Mouse (Mus musculus) cerebellum, postnatal 36 days (tissue): Measurements from ENCODE around the gene Ppt2.

Source experiments
- DNase-seq, 2 experiments: peaks; one replicate each; pipeline ENCODE4 v3.0.0; 2021 to 2022; ENCODE audit warnings: mixed read lengths in 2 of 2

Gene Ppt2

GRCm38 (mm10) chr17:34604511-34605237, 23.6 kb downstream of the Ppt2 start:
- no peak for DNase-seq

- peak; percentile 96 to 97 for DNase-seq
Measured at GRCm38 (mm10) chr17:34604061-34604508, 24.2 kb downstream of the Ppt2 start, which contains the start of gene Agpat1. Gene Agpat1 (plus strand): TSS chr17:34604262.

- peak; percentile 97 to 100 for DNase-seq
Measured at GRCm38 (mm10) chr17:34603375-34604060, 24.8 kb downstream of the Ppt2 start, which contains the start of gene Rnf5. Gene Rnf5 (minus strand): TSS chr17:34603690.

DNA sequence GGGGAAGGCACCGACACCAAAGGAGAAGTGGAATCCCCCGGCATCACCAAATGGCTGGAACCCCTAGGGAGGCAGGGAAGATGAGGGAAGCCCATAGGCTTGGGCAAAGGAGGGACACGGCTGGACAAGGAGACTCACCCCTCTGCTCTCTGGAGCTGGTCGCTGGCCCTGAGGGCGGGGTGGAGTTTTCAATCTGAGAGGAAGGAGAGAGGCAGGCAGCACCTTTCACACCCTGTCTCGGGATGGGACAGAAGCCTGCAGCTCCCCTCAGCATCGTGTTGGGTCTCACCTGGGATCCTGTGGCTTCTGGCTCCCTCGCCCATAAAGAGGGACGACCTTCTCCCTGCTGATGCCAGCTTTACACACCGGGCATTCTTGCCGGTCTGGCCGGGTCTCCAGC, 26.5 kb downstream of the Ppt2 start:
- no peak for DNase-seq

- DNase-seq: no peak
Measured at GRCm38 (mm10) chr17:34599891-34600290, 28.4 kb downstream of the Ppt2 start.

DNA sequence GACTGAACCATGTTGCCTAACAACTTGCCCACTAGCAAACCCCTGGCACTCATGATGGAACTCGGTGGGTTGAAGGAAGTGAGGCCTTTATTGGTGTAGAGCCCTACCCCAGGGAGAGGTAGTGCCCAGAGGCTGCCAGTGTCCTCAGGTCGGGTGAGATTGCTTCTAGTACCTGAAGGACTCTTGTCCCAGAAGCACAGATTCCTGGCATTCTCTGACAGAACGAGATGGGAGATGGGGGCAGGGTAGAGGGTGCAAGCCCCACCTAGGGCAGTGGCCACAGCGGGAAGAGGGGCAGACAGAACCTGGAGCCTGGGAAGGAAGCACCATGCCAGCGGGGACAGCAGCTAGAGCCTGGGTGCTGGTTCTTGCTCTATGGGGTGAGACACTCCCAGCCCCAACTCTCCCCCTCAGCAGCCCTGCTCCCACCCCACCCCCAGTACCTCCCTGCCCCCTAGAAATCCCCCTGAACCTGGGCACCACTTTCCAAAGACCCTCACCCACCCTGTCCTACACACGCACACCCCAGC, 30.7 kb downstream of the Ppt2 start, which contains the start of gene Ager:
Ager (plus strand) TSS at position 297 of the 530 bp plus-strand sequence.
- no peak for DNase-seq

- no peak for DNase-seq
Measured at GRCm38 (mm10) chr17:34596098-34596497, 32.2 kb downstream of the Ppt2 start.

DNA sequence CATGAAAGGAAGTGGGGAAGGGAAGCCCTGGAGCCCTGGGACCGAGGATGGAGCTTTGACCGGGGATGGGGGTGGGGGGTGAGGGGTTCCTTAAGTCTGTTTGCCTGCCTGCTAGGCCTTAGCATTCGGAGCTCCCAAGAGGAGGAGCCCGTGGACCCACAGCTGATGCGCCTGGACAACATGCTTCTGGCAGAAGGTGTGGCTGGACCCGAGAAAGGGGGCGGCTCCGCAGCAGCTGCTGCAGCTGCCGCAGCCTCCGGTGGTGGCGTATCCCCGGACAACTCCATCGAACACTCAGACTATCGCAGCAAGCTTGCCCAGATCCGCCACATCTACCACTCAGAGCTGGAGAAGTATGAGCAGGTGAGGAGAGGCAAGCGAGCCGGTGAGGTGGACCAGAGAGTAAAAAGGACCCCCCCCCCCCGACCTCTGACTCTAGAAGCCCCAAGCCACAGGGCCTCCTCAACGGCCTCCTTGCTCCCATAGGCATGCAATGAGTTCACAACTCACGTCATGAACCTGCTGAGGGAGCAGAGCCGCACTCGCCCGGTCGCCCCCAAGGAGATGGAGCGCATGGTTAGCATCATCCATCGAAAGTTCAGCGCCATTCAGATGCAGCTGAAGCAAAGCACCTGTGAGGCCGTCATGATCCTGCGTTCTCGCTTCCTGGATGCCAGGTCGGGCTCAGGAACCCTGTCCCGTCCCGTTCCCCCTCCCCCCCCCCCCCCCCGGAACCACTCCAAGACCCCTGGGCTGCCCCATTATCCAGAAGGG, 34.4 kb downstream of the Ppt2 start:
- no peak for DNase-seq

- DNase-seq: peak; percentile 46 to 48
Measured at GRCm38 (mm10) chr17:34592581-34593549, 35.4 kb downstream of the Ppt2 start.

GRCm38 (mm10) chr17:34591994-34592375, 36.3 kb downstream of the Ppt2 start:
- peak; percentile 76 to 89 for DNase-seq

- no peak for DNase-seq
Measured at GRCm38 (mm10) chr17:34591029-34591993, 37.0 kb downstream of the Ppt2 start, which contains the start of gene Pbx2. Gene Pbx2 (plus strand): TSS chr17:34591266.

- DNase-seq: no peak
Measured at GRCm38 (mm10) chr17:34590154-34590987, 37.9 kb downstream of the Ppt2 start.

GRCm38 (mm10) chr17:34589681-34590101, 38.6 kb downstream of the Ppt2 start, which contains the start of gene Gpsm3:
Gene Gpsm3 (plus strand): TSS chr17:34589806.
- DNase-seq: no peak

DNA sequence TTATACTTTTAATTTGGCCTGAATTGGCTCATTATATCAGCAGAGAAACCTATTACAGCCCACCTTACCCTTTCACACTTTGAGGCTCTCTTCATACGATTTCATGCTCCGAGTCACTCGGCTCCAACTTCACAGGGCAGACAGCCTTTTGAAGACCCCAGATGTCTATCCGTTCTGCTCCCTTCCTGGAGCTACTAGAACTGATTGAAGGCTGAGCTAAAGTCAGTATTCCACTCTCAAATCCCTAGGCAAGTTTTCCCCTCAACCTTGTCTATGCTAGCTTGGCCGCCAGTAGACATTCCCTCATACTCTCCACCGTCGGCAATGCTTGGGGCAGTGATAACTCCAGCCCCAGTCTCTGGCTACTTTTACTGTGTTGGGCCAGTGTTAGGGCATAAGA, 39.1 kb downstream of the Ppt2 start:
- no peak for DNase-seq

GRCm38 (mm10) chr17:34588767-34589166, 39.5 kb downstream of the Ppt2 start:
- no peak for DNase-seq

DNA sequence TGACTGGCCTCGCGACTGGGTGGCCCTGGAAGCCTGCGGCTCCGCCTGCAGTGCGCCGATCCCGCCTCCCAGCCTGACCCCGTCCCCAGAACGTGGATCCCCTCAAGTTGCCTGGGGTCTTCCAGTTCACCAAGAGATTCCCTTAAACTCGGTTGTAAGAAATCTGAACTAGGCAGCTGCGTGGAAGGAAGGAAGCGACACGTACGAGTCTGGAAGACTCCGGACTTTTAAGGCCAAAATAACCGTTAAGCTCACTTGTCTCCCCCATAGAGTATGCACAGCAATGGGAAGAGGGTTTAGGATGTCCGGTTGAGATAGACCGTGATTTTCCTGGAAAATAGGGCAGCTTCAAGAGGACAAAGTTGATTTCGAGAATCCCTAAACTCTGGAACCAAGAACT, 40.5 kb downstream of the Ppt2 start:
- no peak for DNase-seq

DNA sequence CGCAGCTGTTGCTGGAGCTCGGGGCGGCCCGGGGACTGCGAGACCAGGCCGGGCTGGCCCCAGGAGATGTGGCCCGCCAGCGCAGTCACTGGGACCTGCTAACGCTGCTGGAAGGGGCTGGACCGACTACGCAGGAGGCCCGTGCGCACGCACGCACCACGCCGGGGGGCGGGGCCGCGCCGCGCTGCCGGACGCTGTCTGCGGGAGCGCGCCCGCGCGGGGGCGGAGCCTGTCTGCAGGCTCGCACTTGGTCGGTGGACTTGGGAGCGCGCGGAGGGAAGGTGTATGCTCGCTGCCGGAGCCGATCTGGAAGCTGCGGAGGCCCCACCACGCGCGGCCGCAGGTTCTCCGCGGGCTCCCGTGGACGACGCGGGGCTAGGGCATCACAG, 40.9 kb downstream of the Ppt2 start:
- peak; percentile 96 to 99 for DNase-seq

- DNase-seq: peak; percentile 84 to 85
Measured at GRCm38 (mm10) chr17:34586796-34587422, 41.4 kb downstream of the Ppt2 start.
